Mouse (Mus musculus) embryonic fibroblast, embryonic 13.5 days (primary cell): Measurements from ENCODE around the gene Ttc22. TPM values are rescaled to one million over a fixed set of nuclear protein-coding genes. Genes with fewer than 3 reads are reported as not detected.

Experiments
- H3K27ac ChIP-seq: 2 replicates; pipeline ENCODE4 v1.5.1; 2012; ENCODE audit warnings: low read length, control low read depth, inconsistent platforms; ENCODE audit not compliant: insufficient read depth
- H3K4me1 ChIP-seq: 2 replicates; pipeline ENCODE4 v1.6.1; 2011; ENCODE audit warnings: low read length; ENCODE audit not compliant: control insufficient read depth, insufficient read depth
- H3K4me3 ChIP-seq: 2 replicates; pipeline ENCODE4 v1.5.1; 2011; ENCODE audit warnings: mild to moderate bottlenecking, control low read depth, low read length; ENCODE audit not compliant: insufficient read depth
- CTCF ChIP-seq: IDR thresholded peaks from 2 replicates; pipeline ENCODE4 v1.5.1; 2011; ENCODE audit warnings: mild to moderate bottlenecking, control low read depth, low read length, moderate library complexity, borderline replicate concordance; ENCODE audit not compliant: insufficient read depth
- POLR2A ChIP-seq: IDR thresholded peaks from 2 replicates; pipeline ENCODE4 v1.6.1; 2011; ENCODE audit warnings: low read depth, mild to moderate bottlenecking, control low read depth, low read length, moderate library complexity
- polyA plus RNA-seq: library from polyadenylated mRNA; stranded (reverse); fragments of >200 nt; gene quantifications from 2 replicates; pipeline ENCODE4 v1.2.4, GENCODE M21; 2011; ENCODE audit warnings: low read depth; ENCODE audit not compliant: missing spikeins, insufficient read length

Gene Ttc22
- polyA plus RNA-seq, 1 experiment, result not detected

- TF ChIP-seq POLR2A, result no peak
- TF ChIP-seq CTCF, result no peak
- no peaks in the 10 kb centered on the region for H3K4me1 ChIP-seq
- H3K27ac ChIP-seq, result no peak overlapping the region
- H3K4me3 ChIP-seq, result no peak overlapping the region
These were observed 56.9 kb downstream of the Ttc22 start for GRCm38 (mm10) chr4:106679152-106679551.

DNA sequence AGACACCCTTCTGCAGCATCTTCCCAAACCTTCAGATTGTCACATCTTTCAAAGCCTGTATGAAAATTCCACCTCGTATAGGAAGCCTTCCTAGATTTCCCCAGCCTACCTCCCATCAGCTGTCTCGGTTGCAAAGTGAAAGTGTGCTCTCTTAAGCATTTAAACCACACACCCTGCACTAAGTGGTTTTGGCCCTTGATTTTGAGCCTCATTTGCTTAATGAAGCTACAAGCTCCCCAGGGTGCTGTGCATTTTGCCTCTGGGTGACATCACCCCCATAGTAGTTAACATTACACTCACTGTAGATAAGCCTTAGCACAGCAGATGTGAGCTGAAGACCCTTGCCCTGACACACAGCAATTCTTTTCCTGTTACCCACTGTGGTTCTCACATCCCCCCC is 58.7 kb downstream of the Ttc22 start:
- Histone ChIP-seq H3K27ac (no peak overlapping the region), H3K4me1 (no peaks in the 10 kb centered on the region), H3K4me3 (no peak overlapping the region)
- TF ChIP-seq POLR2A (no peak), CTCF (no peak)

- Histone ChIP-seq H3K4me3 (no peak overlapping the region), H3K27ac (no peak overlapping the region), H3K4me1 (no peaks in the 10 kb centered on the region)
- TF ChIP-seq CTCF (no peak), POLR2A (no peak)
These were observed 66.5 kb downstream of the Ttc22 start for GRCm38 (mm10) chr4:106688636-106689296.

Other genes with a start within 250 kb of the Ttc22 start
- gene Pcsk9, start 158.1 kb upstream of the Ttc22 start, polyA plus RNA-seq, result 14.8 and 16.8 TPM in 2 replicates
- not detected in 2 replicates for gene Bsnd, start 130.1 kb upstream of the Ttc22 start, polyA plus RNA-seq
- gene Dhcr24, start 61.4 kb upstream of the Ttc22 start, polyA plus RNA-seq, result 39.3 and 48.9 TPM in 2 replicates
- gene Lexm, start 5.2 kb upstream of the Ttc22 start, polyA plus RNA-seq, result not detected in 2 replicates
- gene Pars2, start 28.6 kb downstream of the Ttc22 start, polyA plus RNA-seq, result 4.6 and 5.8 TPM in 2 replicates
- 43.5 and 45.1 TPM in 2 replicates for gene Ttc4, start 56.5 kb downstream of the Ttc22 start, polyA plus RNA-seq
- not detected in 2 replicates for gene Mroh7, start 108.5 kb downstream of the Ttc22 start, polyA plus RNA-seq
- not detected in 2 replicates for gene Fam151a, start 111.5 kb downstream of the Ttc22 start, polyA plus RNA-seq
- 3.9 and 4.8 TPM in 2 replicates for gene Acot11, start 182.6 kb downstream of the Ttc22 start, polyA plus RNA-seq